Mouse (Mus musculus) gastrocnemius, postnatal 14 days (tissue): Measurements from ENCODE around the gene Nepro. TPM values are rescaled to one million over a fixed set of nuclear protein-coding genes. Genes with fewer than 3 reads are reported as not detected.

Experiments
- DNase-seq: peaks from one replicate; pipeline ENCODE4 v3.0.0; 2021; ENCODE audit warnings: mixed read lengths
- intact Hi-C: fragments of 180-260 bp; cut with DNase I; formaldehyde crosslinking; loops from one replicate; pipeline ENCODE4 v1.15.1; 2025; ENCODE audit warnings: low total_unique reads
- total RNA-seq, 2 experiments: library from RNA; stranded (reverse); gene quantifications; 2 replicates each; pipeline ENCODE4 v1.2.3; 2021

The Nepro gene
- total RNA-seq, 2 experiments from 2014 or later: 3.6 to 4.2 TPM

DNA sequence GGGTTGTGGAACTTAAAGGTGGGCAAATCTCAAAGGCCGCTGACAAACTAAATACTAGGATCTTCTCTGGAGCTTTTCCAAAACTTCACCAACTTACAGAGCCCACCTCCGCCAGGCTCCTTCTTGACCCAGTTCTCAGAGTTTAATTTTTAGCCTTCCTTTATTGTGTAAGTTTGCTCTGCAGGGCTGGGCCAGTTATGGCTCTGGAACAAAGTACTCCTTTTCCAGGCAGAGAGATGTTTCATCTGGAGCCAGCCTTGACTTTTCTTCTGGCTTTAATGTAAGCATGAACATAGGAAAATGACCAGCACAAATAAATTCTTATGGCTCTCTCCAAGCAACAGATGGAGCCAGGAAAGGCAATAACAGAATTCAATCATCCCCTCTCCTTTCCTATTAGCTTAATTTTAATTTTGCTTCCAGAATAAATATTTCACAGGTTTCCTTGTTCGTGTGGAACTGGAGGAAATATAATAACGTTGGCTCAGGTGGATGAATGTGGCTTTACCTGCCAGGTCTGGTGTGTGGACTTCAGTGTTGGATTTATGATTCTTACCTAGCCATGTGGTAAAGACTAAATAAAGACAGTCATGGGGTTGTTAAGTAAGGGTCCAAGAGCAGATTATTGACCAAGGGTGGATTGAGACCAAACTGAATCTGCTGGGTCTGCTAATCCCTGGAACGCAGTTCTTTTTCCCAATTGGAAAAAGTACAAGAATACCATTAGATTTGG lies 26.5 kb upstream of the Nepro start:
- DNase-seq: no peak
- intact Hi-C loops: no loop called here

- DNase-seq: no peak
- intact Hi-C loops: loop anchor here (10.0 kb wide), 1 partner anchor 216 kb away; no protein-coding TSS in a partner anchor
Observed at GRCm38 (mm10) chr16:44701155-44701554, 22.9 kb upstream of the Nepro start.

- intact Hi-C loops: loop anchor here (10.0 kb wide), 1 partner anchor 217 kb away; no protein-coding TSS in a partner anchor
Observed at GRCm38 (mm10) chr16:44702272-44702671, 21.8 kb upstream of the Nepro start.

DNA sequence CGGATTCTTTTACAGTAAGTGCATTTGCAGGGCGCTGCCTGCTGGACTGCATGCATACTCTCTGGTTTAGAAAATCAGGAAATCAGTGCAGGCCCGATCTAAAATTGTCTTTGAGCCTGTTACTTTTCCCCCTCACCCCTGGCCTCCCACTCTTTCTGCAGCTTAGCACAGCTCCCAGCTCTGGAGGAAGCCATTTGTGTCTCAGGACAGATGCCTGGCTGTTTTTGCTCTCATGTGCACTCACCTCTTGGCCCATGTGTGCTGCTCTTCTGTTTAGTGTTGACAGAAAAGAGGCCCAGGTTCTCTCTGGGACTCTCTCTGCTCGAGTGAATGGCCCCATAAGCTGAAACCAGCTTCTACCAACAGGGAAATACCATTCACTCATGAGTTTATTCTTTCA lies 20.6 kb upstream of the Nepro start:
- intact Hi-C loops: loop anchor here (10.0 kb wide), 1 partner anchor 219 kb away; no protein-coding TSS in a partner anchor
- DNase-seq: no peak

More at GRCm38 (mm10) chr16:44702272-44702671, 21.8 kb upstream of the Nepro start:
- no peak for DNase-seq

GRCm38 (mm10) chr16:44716305-44717140 lies 7.6 kb upstream of the Nepro start:
- DNase-seq: peak; percentile 7
- intact Hi-C loops: no loop called here

DNA sequence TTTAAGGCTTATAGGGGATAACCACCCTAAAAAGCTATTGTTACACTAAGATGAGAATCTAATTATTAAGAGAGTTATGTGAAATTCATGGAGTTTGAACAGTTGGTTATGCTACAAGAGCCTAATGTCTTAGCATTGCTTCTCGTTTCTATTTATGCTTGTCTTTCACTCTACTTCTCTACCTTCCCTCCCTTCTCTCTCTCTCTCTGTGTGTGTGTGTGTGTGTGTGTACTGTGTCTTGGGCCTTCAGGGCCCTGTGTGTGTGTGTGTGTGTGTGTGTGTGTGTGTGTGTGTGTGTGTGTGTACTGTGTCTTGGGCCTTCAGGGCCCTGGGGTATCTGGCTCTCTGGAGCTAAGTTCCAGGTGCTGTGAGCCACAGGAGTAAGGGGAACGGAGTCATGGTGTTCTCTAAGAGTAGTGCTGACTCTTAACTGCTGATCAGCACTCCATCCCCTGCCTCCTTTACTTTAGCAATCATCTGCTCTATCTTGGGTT lies 6.9 kb upstream of the Nepro start:
- intact Hi-C loops: no loop called here
- DNase-seq: no peak

GRCm38 (mm10) chr16:44717838-44718237 lies 6.3 kb upstream of the Nepro start:
- intact Hi-C loops: no loop called here
- no peak for DNase-seq

- DNase-seq: no peak
- intact Hi-C loops: no loop called here
Observed at GRCm38 (mm10) chr16:44719349-44719748, 4.8 kb upstream of the Nepro start.

DNA sequence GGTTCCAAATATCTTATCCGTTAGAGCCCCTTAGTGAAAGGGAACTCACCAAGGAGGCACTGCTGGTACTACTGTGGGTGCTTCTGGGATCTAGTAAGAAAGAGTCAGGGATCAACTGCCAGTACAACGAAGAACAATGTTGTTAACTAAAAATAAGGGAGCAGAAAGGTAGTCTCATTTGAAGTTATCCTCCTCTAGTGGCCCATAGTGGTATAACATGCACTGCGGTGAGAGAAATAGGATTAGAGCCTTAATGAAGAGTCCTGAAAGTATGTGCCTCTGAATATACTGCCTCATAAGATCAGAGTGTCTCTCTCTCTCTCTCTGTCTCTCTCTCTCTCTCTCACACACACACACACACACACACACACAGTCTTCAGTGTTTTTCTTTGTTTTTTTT lies 3.6 kb upstream of the Nepro start:
- intact Hi-C loops: no loop called here
- DNase-seq: no peak

DNA sequence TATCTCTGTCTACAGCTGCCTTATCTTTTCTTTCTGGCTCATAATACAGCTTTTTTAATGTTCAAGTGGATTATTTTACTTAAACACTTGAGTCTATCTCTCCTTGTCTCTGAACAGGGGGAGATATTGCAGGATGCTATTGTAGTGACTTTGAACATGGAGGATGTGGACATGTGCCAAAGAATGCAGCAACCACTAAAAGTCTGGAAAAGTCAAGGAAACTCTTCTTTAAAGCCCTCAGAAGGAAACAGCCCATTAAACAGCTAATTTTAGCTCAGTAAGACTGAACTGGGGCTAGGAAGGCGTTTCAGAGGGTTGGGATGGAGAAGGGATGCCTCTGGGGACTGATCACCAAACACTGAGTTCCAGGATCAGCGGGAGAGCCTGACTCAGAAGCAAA lies 1.4 kb upstream of the Nepro start:
- intact Hi-C loops: no loop called here
- no peak for DNase-seq

DNA sequence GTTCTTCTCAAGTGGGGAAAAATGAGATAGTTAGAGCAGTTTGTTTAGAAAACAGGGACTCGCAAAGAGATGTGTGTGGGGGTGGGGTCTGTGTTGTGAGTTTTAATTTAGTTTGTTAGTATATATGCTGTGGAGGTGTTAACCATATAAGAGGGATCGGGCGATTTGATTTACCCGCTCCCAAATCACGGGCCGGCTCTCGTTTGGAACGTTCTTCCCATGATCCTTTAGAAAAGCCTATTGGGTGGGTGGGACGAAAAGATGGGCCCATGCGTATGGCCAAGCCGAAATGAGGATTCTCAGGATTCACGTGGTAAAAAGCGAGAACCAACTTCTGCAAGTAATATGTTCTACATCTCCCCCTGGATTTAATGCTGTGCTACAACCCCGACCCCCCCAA lies 746 bp downstream of the Nepro start:
- intact Hi-C loops: no loop called here
- DNase-seq: no peak

GRCm38 (mm10) chr16:44725286-44726223 lies 1.5 kb downstream of the Nepro start:
- peak; percentile 69 for DNase-seq
- intact Hi-C loops: no loop called here

DNA sequence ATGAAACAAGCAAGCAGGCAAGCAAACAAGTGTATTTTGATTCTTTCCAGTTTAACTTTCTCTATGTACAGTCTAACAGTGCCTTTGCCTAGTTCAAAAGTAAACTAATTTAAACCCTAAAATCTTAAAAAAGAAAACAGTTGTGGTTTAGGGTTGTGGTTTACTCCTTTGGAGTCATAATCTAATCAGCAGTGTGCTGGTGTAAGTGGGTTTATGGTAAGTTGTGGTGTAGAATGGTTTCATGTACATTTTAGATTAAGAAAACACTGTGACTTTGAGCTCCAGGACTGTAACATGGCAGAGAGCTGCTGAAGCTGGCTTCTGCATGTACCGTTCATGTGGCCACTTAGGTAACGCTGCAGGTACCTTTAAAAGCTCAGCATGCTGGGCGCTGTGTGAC lies 3.4 kb downstream of the Nepro start:
- no peak for DNase-seq
- intact Hi-C loops: no loop called here

GRCm38 (mm10) chr16:44734059-44734458 lies 10.0 kb downstream of the Nepro start:
- no peak for DNase-seq
- intact Hi-C loops: no loop called here

DNA sequence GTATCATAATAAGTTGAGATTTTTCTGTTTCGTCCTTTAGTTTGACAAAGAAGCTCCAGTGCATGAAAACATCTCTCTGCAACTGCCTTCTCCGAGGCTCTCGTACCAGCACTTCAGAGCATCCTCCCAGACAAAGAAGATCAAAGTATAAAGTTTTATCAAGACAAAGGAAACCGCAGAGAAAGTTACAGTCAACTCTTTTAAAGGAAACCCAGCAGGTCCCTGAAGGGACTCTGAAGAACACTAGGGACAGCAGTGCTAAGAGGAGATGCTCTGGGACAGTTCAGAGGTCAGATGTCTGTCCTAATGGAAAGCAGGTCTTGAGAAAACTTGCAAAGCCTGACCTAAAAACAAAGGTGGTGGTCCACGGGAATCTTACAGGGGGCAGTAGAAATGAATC lies 11.6 kb downstream of the Nepro start:
- no peak for DNase-seq
- intact Hi-C loops: no loop called here

- intact Hi-C loops: no loop called here
- DNase-seq: no peak
Observed at GRCm38 (mm10) chr16:44736118-44736517, 12.0 kb downstream of the Nepro start.

- DNase-seq: no peak
- intact Hi-C loops: no loop called here
Observed at GRCm38 (mm10) chr16:44742753-44743152, 18.7 kb downstream of the Nepro start.

DNA sequence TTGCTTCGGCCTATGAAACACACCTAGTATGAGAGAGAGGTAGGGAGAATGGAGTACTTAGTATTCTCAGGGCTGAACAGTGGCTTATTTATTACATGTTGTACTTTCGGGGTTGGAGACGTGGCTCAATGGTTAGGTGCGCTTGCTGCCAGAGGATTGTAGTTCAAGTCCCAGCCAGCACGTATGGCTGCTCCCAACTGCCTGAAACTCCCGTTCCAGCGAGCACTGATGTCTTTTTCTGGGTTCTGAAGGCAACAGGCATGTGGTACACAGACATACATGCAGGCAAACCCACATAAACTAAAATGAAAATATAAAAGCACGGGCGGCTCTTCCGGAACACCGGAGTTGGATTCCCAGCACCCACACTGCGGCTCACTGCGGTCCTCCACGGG lies 21.4 kb downstream of the Nepro start:
- intact Hi-C loops: no loop called here

DNA sequence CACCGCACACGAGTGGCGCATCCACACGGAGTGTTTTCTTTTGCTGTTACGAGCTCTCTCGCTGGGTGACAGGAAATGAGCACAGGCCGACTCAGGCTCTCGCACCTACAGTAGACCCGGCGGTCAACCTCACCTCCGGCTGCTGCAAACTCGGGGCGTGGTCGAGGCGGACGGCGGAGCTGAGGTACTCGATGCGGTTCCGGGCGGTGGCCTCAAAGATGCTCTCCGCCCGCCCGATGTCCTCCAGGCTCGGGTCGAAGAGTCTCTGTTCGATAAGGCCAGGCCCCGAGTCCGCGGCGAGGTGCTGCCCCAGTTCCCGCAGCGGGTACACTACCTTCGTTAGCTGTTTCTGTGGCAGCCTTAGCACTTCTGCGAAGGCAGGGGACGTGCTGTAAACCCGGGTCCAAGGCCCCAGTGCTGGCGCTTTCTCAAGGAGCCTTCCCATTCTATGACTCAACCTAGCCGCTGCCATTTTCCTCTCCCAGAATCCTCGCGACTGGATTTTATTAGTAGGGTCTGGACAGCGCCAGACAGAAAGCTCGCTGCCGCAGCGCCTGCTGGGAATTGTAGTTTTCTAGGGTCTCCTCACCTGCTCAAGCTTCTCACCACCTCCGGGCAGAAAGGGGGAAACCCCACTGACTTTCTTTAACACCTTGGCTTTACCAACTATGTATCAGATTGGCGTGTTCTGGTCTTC lies 21.9 kb downstream of the Nepro start, which contains the start of gene Gtpbp8:
Gene Gtpbp8 (minus strand): TSS at position 498 of the 697 bp plus-strand sequence.
- intact Hi-C loops: no loop called here
- peak; percentile 79 for DNase-seq

More for the DNA sequence above, 21.4 kb downstream of the Nepro start:
- DNase-seq: no peak
